Mouse (Mus musculus): ENCODE measurements around the gene Babam2. TPM values are rescaled to one million over a fixed set of nuclear protein-coding genes. Genes with fewer than 3 reads are reported as not detected.

Gene Babam2
- polyA plus RNA-seq, 1 experiment from 2014 or later = 57.4 TPM

DNA sequence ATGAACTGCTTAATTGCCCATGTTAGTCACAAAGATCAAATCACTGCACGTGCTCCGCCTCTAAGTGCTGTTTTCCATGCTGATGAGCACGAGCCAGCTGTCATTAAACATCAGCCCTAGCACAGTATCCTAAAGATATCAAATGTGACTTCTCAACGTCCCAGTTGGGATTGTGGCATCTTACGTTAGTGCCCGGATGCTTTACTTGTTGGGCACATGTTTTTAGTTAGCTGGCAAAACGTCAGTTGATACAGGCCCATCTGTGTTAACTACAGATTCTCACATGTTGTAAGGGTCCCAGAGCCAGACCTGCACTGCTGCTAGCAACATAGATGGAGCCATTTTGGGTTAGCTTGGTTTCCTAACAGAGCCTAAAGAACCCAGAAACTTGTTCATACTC, 285.7 kb downstream of the Babam2 start:
- no peak overlapping the region for H3K4me3 ChIP-seq
- WGBS = 86% methylated on average over 7 of the region's 7 CpGs

DNA sequence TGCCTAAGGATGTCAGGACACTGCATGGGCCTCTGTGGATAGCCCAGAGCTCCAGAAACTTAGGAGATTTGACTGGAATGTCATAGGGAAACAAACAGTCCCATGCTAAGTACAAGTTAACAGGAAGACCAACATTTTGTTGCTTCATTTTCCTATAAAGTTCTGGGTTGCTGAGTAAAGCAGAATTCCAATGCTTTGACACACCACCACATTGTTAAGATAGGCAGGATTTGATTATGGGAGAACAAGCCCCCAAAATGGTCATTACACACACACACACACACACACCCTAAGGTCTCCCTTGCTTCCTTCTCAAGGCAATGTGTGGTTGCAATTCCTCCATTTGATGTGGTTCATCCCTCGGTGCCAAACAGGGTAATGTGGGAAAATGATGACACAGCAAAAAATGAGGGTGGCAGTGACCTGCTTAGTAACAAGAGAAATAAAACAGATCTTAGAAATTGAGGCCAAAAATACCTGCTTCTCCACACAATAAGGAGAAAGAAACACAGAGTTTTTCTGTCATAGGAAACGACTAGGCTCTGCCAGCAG, 286.4 kb downstream of the Babam2 start:
- H3K4me1 ChIP-seq = no peaks in the 10 kb centered on the region
- no peak overlapping the region for H3K4me3 ChIP-seq
- no peaks in the 10 kb centered on the region for H3K27me3 ChIP-seq (ENCODE audit: low read depth, poor library complexity, severe bottlenecking)
- DNase-seq (ENCODE audit: low spot score) = no peak
- no peaks in the 10 kb centered on the region for H3K9me3 ChIP-seq (replicated peaks)
- no peaks in the 10 kb centered on the region for H3K36me3 ChIP-seq
- no peak overlapping the region for H3K27ac ChIP-seq (replicated peaks)
- 85% methylated on average over 2 of the region's 2 CpGs for WGBS

More for the DNA sequence above, 285.7 kb downstream of the Babam2 start:
- H3K27me3 ChIP-seq (ENCODE audit: low read depth, poor library complexity, severe bottlenecking) = no peaks in the 10 kb centered on the region
- no peaks in the 10 kb centered on the region for H3K36me3 ChIP-seq
- DNase-seq (ENCODE audit: low spot score) = no peak
- H3K4me1 ChIP-seq = no peaks in the 10 kb centered on the region
- H3K9me3 ChIP-seq (replicated peaks) = no peaks in the 10 kb centered on the region
- H3K27ac ChIP-seq (replicated peaks) = no peak overlapping the region

DNA sequence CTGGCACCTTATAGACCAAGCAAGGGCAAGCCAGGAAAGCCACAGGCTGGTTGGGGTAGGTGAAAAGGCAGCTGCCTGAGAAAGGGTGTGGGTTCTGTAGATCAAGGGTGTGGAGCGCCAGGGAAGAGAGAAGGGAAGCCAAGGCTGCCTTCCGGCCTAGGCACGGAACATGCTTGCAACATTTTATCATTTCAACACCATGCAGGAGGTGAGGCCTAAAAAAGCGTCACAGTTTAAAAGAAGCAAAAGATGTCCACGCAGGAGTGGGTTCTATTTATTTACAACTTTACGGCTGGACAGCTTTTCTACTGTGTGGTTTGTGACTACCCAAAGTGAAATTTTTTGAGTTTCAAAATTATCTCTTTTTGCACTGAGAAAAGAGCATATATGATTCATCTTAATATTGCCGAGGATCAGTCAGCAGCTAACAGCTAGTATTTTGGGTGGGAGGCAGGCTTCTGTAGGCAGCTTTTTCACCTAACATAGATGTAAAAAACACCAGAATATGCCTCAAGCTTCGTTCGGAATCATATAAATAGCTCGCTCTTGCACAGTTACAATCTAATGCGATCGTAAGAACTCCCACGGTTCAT, 287.0 kb downstream of the Babam2 start:
- Histone ChIP-seq H3K4me1 (no peaks in the 10 kb centered on the region), H3K36me3 (no peaks in the 10 kb centered on the region), H3K4me3 (no peak overlapping the region), H3K9me3 (replicated peaks) (no peaks in the 10 kb centered on the region), H3K27me3 (ENCODE audit: low read depth, poor library complexity, severe bottlenecking) (no peaks in the 10 kb centered on the region), H3K27ac (replicated peaks) (no peak overlapping the region)
- no peak for DNase-seq (ENCODE audit: low spot score)
- 91% methylated on average over 13 of the region's 13 CpGs for WGBS

DNA sequence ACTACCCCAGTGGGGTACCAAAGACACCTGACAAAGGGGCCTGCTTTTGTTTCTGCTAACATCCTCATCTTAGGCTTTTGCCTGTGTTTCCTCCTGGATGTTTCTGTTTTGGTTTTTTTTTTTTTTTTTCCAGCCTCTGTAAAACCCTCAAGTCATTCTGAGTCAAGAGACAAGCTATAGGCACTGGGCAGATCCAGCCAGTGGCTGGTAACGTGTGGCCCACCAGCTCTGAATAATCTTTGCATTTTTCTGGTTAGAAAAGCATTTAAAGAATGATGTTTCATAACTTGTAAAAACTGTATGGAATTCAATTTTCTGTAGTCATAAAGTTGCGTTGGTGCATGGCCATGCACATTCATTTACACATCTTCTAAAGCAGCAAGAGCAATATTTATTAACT, 287.5 kb downstream of the Babam2 start:
- DNase-seq (ENCODE audit: low spot score) = no peak
- Histone ChIP-seq H3K9me3 (replicated peaks) (no peaks in the 10 kb centered on the region), H3K4me3 (no peak overlapping the region), H3K27me3 (ENCODE audit: low read depth, poor library complexity, severe bottlenecking) (no peaks in the 10 kb centered on the region), H3K36me3 (no peaks in the 10 kb centered on the region), H3K4me1 (no peaks in the 10 kb centered on the region), H3K27ac (replicated peaks) (no peak overlapping the region)
- WGBS = 84% methylated on average over 2 of the region's 2 CpGs

DNA sequence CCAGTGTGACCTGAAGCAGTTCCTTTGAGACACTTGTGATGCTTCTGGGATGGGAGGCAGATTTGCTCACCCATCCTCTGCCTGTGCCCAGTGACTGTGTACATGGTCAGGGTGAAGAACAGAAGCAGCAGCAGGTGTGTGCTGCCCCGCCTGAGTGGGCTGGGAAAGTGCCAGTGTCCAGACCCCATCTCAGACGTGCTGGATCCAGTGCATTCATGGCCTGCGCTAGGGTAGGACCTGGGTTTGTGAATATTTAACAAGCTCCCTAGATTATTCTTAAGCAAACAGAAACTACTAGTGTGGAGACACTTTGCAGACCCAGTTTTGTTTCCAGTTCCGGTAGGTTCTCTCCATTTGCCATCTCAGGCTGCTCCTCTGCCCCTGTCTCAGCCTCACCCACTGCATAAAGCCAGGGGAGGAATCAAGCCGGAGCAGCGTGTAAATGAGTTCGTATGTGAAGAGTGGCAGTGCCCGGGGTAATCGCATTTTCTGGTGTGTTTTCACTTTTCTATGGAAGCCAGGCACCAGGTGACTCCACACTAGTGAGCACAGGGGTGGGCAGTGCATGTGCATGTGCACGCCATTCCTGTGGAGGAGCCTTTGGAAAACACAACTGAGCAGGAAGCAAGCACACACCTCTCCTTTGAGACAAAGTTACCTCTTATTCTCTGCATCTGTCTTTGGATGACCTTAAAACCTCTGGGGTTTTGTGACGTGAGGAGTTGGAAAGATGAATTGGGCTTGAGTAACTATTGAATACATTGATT, 290.2 kb downstream of the Babam2 start:
- no peak overlapping the region for H3K4me3 ChIP-seq
- no peaks in the 10 kb centered on the region for H3K4me1 ChIP-seq
- no peaks in the 10 kb centered on the region for H3K9me3 ChIP-seq (replicated peaks)
- no peak overlapping the region for H3K27ac ChIP-seq (replicated peaks)
- DNase-seq (ENCODE audit: low spot score) = no peak
- WGBS = 93% methylated on average over 11 of the region's 11 CpGs
- H3K27me3 ChIP-seq (ENCODE audit: low read depth, poor library complexity, severe bottlenecking) = no peaks in the 10 kb centered on the region
- H3K36me3 ChIP-seq = no peaks in the 10 kb centered on the region

DNA sequence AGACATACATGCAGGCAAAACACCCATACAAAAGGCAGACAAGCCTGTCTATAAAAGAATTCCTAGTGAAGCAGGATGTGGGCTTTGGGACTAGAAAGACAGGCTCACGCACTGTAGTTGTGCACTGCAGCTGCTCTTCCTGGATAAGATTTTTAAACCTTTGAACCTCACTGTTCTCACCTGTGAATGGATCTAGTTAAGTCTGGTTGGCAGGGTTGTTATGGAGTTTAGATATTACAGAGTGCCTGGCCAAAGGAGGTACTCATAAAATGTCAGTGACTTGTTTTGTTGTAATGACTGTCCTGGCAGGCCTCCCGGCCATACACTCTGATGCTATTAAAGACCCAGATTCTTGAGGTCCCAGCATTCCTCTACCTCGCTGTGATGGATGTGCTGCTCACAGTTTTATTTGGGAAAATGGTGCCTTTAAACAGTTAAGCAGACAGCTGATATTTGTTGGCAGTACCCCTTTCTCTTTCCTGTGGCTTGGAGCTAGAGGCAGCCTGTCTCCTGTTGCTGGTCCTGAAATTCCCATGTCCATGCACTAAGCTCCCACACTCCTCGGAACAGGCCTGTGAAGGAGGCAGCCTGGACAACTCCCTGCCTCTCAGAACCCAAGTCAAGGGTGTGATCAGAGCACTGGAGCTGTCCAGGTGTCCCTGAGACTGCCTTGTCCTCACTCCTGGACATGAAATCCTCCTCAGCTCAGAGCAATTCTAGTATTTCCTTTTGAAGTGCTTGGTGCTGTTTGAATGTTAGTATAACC, 299.9 kb downstream of the Babam2 start:
- no peak overlapping the region for H3K27ac ChIP-seq (replicated peaks)
- H3K4me3 ChIP-seq = no peak overlapping the region
- H3K9me3 ChIP-seq (replicated peaks) = no peaks in the 10 kb centered on the region
- H3K27me3 ChIP-seq (ENCODE audit: low read depth, poor library complexity, severe bottlenecking) = no peaks in the 10 kb centered on the region
- no peaks in the 10 kb centered on the region for H3K36me3 ChIP-seq
- no peak for DNase-seq (ENCODE audit: low spot score)
- H3K4me1 ChIP-seq = peaks cover 5% of the 10 kb centered on the region; the same call in 1 of the 2 replicates
- WGBS = 80% methylated on average over 4 of the region's 4 CpGs

DNA sequence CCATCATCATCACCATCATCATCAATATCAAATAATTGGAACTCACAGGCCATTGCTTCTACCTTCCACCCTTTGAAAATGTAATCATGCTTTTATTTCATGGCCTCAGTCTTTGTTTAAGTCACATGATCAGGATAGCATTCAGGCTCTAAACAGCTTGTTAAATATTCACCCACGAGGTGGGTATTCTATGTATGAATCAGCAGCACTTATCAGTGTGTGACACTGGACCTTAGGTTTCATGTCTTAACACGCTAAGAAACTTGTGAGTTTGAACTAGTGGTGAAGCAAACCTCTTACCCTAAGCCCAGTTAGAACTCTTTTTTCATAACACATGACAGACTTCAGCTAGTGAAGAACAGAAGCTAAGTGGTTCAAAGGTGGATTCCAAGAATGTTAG, 301.3 kb downstream of the Babam2 start:
- no peak for DNase-seq (ENCODE audit: low spot score)
- Histone ChIP-seq H3K9me3 (replicated peaks) (no peaks in the 10 kb centered on the region), H3K4me1 (peaks cover 5% of the 10 kb centered on the region; the same call in 1 of the 2 replicates), H3K27ac (replicated peaks) (no peak overlapping the region), H3K4me3 (no peak overlapping the region), H3K36me3 (no peaks in the 10 kb centered on the region), H3K27me3 (ENCODE audit: low read depth, poor library complexity, severe bottlenecking) (no peaks in the 10 kb centered on the region)
- WGBS = 89% methylated on average over 2 of the region's 2 CpGs

DNA sequence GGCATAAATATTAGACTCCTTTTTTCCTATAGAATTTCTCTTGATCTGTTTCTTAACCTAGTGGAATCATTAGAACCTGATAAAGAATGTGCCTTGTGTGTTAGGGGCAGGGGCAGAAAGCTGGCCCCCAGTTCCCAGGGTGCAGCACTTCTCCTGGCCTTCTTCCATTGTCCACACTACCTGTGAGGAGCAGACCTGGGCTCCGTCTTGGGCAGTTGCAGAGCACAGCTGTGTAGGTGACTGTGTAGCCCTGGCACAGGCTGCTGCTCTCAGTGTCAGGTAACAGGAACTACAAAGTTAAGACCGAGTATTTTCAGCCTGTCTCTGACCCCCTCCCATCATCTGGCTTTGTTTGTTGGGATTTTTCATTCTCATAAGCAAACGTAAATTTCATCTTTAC, 302.6 kb downstream of the Babam2 start:
- Histone ChIP-seq H3K36me3 (no peaks in the 10 kb centered on the region), H3K9me3 (replicated peaks) (no peaks in the 10 kb centered on the region), H3K27ac (replicated peaks) (no peak overlapping the region), H3K4me1 (peaks cover 5% of the 10 kb centered on the region; the same call in 1 of the 2 replicates), H3K4me3 (no peak overlapping the region), H3K27me3 (ENCODE audit: low read depth, poor library complexity, severe bottlenecking) (no peaks in the 10 kb centered on the region)
- WGBS = 78% methylated on average over 3 of the region's 3 CpGs
- DNase-seq (ENCODE audit: low spot score) = no peak

DNA sequence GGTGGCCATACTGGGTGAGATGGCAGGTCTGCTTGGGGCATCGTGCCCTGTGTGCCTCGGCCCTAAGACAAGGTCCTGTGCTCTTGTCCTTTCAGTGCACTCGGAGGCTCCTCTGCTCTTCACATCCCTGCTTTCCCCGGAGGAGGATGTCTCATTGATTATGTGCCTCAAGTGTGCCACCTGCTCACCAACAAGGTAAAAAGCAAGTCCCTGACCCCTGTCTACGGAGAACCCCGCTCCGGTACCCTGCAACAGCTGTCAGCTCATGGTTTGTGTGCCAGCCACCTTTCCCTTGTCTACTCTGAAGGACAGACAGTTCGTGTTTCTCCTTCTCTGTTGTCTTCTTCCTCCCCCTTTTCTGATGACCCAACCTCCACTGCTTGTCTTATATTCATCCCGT, 303.8 kb downstream of the Babam2 start:
- 88% methylated on average over 9 of the region's 9 CpGs for WGBS
- no peak overlapping the region for H3K4me3 ChIP-seq
- H3K27ac ChIP-seq (replicated peaks) = no peak overlapping the region
- H3K27me3 ChIP-seq (ENCODE audit: low read depth, poor library complexity, severe bottlenecking) = no peaks in the 10 kb centered on the region
- no peaks in the 10 kb centered on the region for H3K36me3 ChIP-seq
- H3K9me3 ChIP-seq (replicated peaks) = no peaks in the 10 kb centered on the region
- no peak for DNase-seq (ENCODE audit: low spot score)
- peaks cover 5% of the 10 kb centered on the region; the same call in 1 of the 2 replicates for H3K4me1 ChIP-seq

DNA sequence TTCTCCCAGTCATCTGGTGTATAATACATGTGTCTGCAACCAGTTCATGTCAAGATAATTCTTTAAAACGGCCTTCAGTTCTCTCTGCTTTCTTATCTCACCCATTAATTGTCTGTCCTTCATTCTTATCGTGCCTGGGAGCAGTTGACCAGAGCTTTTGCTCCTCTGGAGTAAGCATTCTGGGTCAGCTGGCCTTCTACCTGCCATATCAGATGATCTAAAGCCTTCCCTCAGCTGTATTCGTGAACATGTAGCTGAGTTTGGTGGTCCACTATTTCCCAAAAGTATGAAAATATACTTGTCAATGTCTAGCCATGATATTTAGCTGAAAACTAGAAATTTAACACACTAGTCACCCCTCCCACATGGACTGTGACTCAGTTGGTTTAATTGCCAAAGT, 304.3 kb downstream of the Babam2 start:
- Histone ChIP-seq H3K4me1 (peaks cover 5% of the 10 kb centered on the region; the same call in 1 of the 2 replicates), H3K9me3 (replicated peaks) (no peaks in the 10 kb centered on the region), H3K27me3 (ENCODE audit: low read depth, poor library complexity, severe bottlenecking) (no peaks in the 10 kb centered on the region), H3K36me3 (no peaks in the 10 kb centered on the region), H3K27ac (replicated peaks) (no peak overlapping the region), H3K4me3 (no peak overlapping the region)
- no peak for DNase-seq (ENCODE audit: low spot score)
- 82% methylated on average over 3 of the region's 3 CpGs for WGBS

DNA sequence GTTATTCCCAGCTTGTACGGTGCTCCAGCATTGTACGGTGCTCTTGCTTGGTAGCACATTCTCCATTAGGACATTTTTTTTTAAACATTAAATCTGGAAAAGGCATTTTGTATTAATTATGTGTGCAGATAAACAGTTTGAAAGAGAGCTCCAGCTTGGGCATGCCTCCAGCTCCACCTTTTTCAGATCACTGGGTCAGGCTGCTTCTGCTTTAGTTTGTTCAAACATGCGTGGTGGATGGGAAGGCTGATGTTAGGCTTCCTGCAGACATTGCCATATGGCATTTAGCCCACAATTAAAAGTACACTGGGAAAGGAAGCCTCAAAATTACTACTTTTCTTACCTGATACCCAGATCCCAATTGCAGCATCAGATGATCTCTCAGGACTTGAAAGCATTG, 310.9 kb downstream of the Babam2 start:
- H3K4me3 ChIP-seq = no peak overlapping the region
- DNase-seq (ENCODE audit: low spot score) = no peak
- no peaks in the 10 kb centered on the region for H3K27me3 ChIP-seq (ENCODE audit: low read depth, poor library complexity, severe bottlenecking)
- H3K27ac ChIP-seq (replicated peaks) = no peak overlapping the region
- H3K36me3 ChIP-seq = no peaks in the 10 kb centered on the region
- H3K9me3 ChIP-seq (replicated peaks) = no peaks in the 10 kb centered on the region
- 0 out of 2 replicates have a peak, but pooled peaks cover 3% of the 10 kb centered on the region for H3K4me1 ChIP-seq
- WGBS = 83% methylated on average over 3 of the region's 3 CpGs

DNA sequence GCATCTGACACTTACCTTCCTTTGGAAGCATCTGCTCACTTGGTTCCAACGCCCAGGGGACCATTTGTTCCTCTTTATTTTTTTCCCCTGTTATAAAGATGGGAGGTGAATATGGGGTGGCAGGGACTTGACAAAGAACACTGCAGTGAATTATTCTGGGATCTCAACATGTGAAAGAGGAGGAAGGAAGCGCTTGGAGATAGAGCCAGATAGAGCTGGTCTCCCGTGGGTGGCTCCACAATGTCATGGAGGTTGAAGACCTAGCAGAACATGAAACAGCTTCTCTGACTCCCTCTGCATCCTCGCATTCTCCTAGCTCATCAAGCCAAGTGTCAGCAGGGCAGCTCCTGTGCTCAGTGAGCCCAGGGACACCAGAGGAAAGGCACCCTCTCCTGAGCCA, 312.6 kb downstream of the Babam2 start:
- 0 out of 2 replicates have a peak, but pooled peaks cover 3% of the 10 kb centered on the region for H3K4me1 ChIP-seq

More for the DNA sequence above, 312.6 kb downstream of the Babam2 start:
- H3K27ac ChIP-seq (replicated peaks) = no peak overlapping the region
- DNase-seq (ENCODE audit: low spot score) = no peak
- no peaks in the 10 kb centered on the region for H3K36me3 ChIP-seq
- H3K9me3 ChIP-seq (replicated peaks) = no peaks in the 10 kb centered on the region
- H3K4me3 ChIP-seq = no peak overlapping the region
- whole genome bisulfite sequencing = 82% methylated on average over 4 of the region's 4 CpGs
- H3K27me3 ChIP-seq (ENCODE audit: low read depth, poor library complexity, severe bottlenecking) = no peaks in the 10 kb centered on the region

Measured in midbrain, embryonic 10.5 days (tissue).